Mouse (Mus musculus): ENCODE measurements around the gene Mgat3. TPM values are rescaled to one million over a fixed set of nuclear protein-coding genes. Genes with fewer than 3 reads are reported as not detected.

The Mgat3 gene
- total RNA-seq (2014; fragmentation: Nextera tagmentation): not detected in 2 replicates
- total RNA-seq (2017): not detected in 2 replicates

GRCm38 (mm10) chr15:80173001-80173771, at the start of gene Mgat3:
Gene Mgat3, plus strand, starts transcription at chr15:80173721.
- ATAC-seq (replicated peaks; ENCODE audit: low FRiP score, low TSS enrichment, poor library complexity, severe bottlenecking): 0 out of 2 replicates have a peak, but pooled peaks have one; percentile 28

DNA sequence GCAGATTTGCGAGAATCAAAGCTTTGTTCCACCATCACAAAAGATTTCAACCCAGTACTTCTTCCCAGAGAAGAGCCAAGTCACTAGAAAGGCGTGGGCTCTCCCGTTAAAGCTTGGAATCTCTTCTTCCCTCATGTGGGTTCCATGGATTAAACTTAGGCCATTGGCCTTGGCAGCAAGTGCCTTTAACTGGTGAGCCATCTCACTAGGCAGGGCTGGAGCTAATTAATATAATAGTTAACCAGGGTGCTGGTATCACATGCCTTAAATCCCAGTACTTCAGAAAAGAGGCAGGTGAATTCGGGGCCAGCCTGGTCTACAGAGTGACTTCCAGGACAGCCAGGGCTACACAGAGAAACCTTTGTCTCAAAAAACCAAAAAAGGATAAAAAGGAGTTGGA, 48.9 kb upstream of the Mgat3 start:
- no peak for ATAC-seq (replicated peaks; ENCODE audit: low FRiP score, low TSS enrichment, poor library complexity, severe bottlenecking)

GRCm38 (mm10) chr15:80127191-80127590, 46.3 kb upstream of the Mgat3 start:
- ATAC-seq (replicated peaks; ENCODE audit: low FRiP score, low TSS enrichment, poor library complexity, severe bottlenecking): 0 out of 2 replicates have a peak, but pooled peaks have one; percentile 35

DNA sequence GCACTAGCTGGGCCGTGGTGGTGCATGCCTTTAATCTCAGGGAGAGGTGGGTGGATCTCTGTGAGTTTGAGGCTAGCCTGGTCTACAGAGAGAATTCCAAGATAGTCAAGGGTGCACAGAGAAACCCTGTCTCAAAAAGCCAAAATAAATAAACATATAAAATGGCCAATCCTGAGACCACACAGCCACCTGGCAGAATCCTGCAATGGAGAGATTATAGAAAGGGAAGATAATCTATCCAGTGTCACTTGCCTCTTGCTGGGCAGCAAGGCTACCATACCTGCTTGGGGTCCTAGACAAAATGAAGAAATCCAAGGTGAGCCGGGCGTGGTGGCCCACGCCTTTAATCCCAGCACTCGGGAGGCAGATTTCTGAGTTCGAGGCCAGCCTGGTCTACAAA, 43.5 kb upstream of the Mgat3 start:
- 0 out of 2 replicates have a peak, but pooled peaks have one; percentile 10 for ATAC-seq (replicated peaks; ENCODE audit: low FRiP score, low TSS enrichment, poor library complexity, severe bottlenecking)

DNA sequence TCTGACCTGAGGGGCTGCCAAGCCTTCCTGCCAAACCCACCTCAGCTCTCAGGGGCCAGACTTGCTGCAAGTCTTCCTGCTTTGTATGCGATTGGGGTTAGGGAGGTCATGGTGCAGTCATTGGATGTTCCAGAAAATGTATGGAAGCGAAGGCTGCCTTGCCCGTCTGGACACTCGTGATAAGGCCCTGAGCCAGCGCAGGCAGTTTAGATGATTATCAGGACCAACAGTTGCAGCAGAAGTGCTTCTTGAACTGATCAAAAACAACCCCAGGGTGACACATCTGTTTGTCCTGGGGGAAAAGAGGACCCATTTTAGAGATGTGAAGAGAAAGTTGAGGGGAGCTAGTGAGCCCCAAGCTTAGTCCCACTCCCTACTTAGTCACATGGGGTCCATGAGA, 42.8 kb upstream of the Mgat3 start:
- peak; percentile 62 for ATAC-seq (replicated peaks; ENCODE audit: low FRiP score, low TSS enrichment, poor library complexity, severe bottlenecking)

DNA sequence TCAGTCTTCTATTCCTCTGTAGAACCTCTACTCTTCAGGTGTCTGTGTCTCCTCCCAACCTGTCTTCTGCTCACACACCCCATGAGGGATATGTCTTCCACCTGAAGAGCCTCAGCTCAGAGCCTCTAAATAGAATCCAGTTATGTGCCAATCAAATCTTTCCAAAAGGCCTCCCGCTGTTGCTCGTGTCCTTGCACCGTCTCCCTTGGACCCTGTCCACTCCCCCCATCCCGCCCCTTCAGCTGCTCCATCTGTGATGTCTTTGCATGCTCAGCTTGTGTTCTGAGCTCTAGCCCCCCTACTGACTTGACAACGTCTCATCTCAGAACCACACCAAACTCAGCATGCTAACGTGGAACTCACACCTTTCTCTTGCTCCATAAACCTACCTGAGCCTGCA, 42.1 kb upstream of the Mgat3 start:
- ATAC-seq (replicated peaks; ENCODE audit: low FRiP score, low TSS enrichment, poor library complexity, severe bottlenecking): no peak

DNA sequence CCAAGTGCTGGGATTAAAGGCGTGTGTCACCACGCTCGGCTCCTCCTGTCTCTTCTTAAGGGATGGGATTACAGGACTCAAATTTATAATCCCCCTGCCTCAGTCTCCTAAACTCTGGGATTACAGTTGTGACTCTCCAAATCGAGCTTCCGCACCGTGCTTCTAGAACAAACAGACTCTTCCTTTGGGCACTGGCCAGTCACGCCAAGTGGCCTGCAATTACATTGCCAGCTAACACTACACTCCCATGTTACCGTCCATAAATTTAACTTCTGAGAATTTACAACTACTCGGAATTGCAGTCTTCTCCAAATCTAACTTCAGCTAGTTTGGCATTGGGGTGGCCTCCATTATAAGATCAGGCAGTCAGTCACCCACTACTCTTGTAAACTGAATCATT, 41.1 kb upstream of the Mgat3 start:
- no peak for ATAC-seq (replicated peaks; ENCODE audit: low FRiP score, low TSS enrichment, poor library complexity, severe bottlenecking)

DNA sequence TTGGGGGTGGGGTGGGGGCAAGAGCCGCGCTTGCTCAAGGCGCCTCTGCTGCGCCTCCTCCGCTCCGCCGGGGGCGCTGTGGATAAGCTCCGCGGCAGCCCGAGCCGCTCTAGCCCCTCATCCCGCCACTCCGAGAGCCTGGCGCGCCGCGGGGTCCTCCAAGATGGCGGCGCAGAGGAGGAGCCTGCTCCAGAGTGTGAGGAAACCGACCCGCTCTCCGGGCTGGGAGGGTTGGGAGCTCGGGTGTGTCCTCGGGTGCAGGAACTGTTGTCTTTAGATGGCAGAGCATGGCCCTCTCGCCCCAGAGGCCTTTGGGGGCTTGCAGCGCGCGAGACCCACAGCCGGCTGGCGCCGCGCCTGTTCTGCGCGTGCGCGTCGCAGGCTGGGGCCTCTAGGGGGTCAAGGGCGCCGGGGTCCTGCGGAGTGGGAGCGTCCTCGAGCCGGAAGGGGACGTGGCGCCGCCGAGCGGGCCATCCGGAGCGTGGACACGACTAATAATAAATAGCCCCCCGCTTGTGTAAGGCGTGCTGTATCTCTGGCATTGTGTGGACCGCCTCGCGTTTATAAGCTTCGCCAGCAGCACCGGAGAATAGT, 40.4 kb upstream of the Mgat3 start, which contains the start of gene Tab1:
Gene Tab1, plus strand, starts transcription at position 135 of the 594 bp plus-strand sequence.
- peak; percentile 53 for ATAC-seq (replicated peaks; ENCODE audit: low FRiP score, low TSS enrichment, poor library complexity, severe bottlenecking)

DNA sequence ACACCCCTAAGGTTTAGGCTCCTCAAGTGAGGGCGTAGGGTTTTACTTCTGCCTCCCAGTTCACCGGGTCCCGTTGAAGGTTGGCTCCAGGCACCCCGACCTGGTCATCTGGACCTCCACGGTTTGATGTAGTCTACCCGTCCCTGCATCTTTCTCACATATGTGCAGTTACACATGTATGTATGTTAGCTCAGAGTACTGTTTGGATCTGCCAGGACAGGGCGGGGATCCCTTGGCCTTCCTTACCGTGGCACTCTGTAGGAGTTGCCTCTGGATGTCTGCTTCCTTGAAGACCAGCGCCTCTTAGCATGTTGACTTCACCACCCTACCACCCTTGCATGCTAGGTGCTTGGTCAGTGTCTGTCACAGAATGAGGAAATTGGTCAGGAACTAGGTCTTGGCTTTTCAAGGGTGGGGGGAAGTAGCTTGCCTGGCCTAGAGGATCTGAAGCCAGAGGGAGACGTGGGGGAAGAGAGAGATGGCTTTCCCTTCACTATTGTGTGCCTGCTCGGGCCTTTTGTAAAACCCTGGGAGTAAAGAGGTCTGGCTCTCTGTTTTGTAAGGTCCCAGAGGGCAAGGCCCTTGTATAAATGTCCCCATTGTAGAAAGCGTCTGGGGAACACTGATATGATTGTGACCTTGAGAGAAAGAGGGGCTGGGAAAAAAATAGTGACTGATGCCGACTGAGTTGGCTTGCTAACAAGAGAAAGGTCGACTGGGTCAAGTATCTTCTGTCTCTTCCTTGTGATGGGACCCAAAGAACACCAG, 39.7 kb upstream of the Mgat3 start:
- peak; percentile 9; the same call in 1 of the 2 replicates for ATAC-seq (replicated peaks; ENCODE audit: low FRiP score, low TSS enrichment, poor library complexity, severe bottlenecking)

DNA sequence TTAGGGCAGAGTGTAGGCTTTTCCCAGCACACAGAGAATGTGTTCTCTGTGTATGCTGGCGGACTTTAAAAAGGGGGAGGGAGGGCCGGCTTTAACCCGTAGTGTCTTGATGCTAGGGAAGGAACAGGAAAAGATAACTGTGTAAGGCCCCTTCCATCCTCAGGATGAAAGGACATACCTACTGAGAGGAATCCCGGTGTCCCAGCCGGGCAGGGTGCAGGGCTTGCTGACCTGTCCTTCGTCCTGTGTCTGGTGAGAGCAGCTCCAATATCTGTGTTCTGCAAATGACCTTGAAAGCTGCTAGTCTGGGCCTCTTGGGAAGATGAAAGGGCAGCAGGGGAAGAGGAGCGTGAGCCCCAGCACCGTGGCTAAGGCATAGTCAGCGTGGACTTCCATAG, 39.1 kb upstream of the Mgat3 start:
- no peak for ATAC-seq (replicated peaks; ENCODE audit: low FRiP score, low TSS enrichment, poor library complexity, severe bottlenecking)

DNA sequence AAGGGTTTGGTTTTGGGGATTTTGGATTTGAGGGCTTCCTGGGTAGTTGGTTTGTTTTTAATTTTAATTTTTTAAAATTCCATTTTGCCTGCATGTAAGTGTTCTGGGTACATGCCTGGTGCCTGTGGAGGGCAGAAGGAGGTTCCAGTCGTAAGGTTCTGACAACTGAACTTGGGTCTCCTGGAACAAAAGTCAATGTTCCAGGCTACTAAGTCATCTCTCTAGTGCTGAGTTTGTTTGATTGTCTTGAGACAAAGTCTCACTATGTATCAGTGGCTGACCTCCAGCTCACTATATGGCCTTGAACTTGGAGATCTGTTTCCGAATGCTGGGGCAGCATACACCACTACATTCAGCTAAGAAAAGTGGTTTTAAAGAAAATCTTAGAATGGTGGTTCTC, 38.0 kb upstream of the Mgat3 start:
- ATAC-seq (replicated peaks; ENCODE audit: low FRiP score, low TSS enrichment, poor library complexity, severe bottlenecking): no peak

- ATAC-seq (replicated peaks; ENCODE audit: low FRiP score, low TSS enrichment, poor library complexity, severe bottlenecking): no peak
These were observed 36.9 kb upstream of the Mgat3 start for GRCm38 (mm10) chr15:80136645-80137044.

DNA sequence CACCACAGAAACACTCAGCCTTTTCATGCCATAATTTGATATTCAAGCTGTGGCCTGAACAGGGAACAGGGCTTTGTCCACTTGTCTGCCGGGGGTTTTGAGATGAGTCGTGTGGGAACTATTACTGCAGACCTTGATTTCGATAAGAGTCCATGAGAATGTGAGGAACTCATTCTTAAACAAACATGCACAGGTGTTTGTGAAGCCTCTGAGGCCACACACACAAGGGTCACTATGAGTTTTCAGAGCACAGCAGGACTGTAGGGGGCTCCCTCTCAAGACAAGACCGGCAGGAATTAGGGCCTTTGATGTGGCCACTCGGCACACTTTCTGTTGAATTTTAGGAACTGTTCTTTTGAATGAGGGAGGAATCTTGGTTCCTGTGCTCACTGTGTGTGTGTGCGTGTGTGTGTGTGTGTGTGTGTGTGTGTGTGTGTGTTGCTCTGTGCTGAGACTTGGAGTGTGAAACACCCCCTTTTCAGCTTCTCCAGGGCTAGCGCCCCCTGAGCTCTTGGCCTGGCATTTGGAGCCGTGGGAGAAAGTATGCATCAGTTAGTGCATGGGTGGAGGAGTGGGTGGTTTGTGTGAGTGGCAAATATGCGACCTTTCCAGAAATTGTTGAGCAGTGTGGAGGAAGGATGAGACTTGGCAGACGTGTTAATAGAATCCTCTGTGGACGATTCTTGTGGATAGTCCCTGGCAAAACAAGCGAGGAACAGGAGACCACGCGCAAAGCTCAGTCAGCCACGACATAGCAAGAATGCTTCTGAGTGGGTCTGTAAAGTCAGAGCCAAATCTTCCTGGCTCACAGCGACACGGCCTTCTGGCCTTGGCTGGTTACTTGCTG, 35.4 kb upstream of the Mgat3 start:
- ATAC-seq (replicated peaks; ENCODE audit: low FRiP score, low TSS enrichment, poor library complexity, severe bottlenecking): no peak

DNA sequence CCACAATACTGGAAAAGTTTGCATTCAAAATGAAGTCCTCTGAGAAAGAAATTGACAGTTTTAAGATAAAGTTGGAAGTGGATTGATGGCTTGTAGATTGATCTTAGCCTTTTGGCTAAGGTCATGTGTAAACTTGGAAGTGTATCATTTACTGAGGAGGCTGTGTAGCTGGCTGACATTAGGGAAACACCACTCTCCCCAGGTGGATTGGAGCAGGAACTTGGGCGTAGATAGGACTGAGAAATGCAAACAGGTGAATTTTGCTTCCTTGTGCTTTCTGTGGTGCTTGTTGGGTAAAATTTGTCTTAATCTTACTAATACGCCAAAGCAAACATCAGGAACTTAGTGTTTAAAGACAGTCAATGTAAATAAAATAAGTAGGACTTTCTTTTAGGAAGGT, 33.2 kb upstream of the Mgat3 start:
- no peak for ATAC-seq (replicated peaks; ENCODE audit: low FRiP score, low TSS enrichment, poor library complexity, severe bottlenecking)

- no peak for ATAC-seq (replicated peaks; ENCODE audit: low FRiP score, low TSS enrichment, poor library complexity, severe bottlenecking)
These were observed 32.6 kb upstream of the Mgat3 start for GRCm38 (mm10) chr15:80140878-80141277.

GRCm38 (mm10) chr15:80142130-80142529, 31.4 kb upstream of the Mgat3 start:
- ATAC-seq (replicated peaks; ENCODE audit: low FRiP score, low TSS enrichment, poor library complexity, severe bottlenecking): no peak

DNA sequence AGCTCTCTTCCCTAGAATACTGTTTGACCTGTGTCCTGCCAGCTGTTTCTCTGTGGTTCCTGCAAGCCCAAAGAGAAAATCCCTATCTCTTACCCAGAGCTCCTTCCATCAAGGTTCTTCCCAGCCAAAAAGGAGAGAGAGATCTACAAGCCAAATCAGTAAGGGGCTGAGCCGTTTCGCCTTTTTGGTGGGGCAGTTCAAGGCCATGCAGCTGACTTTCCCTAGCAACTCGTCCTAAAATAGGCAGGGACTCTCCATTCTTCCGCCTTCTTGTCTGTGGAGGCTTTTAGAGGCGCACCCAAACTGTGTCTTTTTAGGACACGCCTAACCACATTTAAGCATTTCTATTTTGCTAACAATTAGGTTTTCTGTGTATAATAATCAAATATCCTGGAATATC, 29.8 kb upstream of the Mgat3 start:
- ATAC-seq (replicated peaks; ENCODE audit: low FRiP score, low TSS enrichment, poor library complexity, severe bottlenecking): no peak

DNA sequence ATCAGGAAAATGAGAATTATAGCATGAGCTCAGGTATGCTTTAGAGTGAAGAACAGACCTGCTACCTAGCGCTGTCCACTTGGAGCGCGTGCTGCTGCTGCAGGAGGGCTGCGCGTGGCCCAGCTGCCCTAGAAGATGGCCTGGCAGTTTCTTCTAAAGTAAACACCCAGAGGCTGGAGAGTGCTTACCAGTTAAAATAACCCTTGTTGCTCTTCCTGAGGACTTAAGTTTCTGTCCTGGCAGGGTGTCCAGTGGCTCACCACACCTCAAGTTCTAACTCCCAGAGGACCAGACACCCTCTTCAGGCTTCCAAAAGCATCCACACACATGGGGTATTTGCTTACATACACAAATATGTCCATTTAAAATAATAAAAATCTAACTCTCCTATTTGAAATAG, 28.1 kb upstream of the Mgat3 start:
- ATAC-seq (replicated peaks; ENCODE audit: low FRiP score, low TSS enrichment, poor library complexity, severe bottlenecking): no peak

GRCm38 (mm10) chr15:80146153-80146552, 27.4 kb upstream of the Mgat3 start:
- 0 out of 2 replicates have a peak, but pooled peaks have one; percentile 12 for ATAC-seq (replicated peaks; ENCODE audit: low FRiP score, low TSS enrichment, poor library complexity, severe bottlenecking)

Data from megakaryocyte-erythroid progenitor cell, adult 5-6 weeks (primary cell).